Mouse (Mus musculus) E14TG2a.4 (cell line): ENCODE results near the gene Faah.

Experiments
- CTCF ChIP-seq: conservative IDR thresholded peaks from 2 replicates; pipeline ENCODE4 v1.5.1; 2014; ENCODE audit warnings: low read length
- NANOG ChIP-seq: IDR thresholded peaks from 2 replicates; pipeline ENCODE4 v1.6.1; 2014; ENCODE audit warnings: borderline replicate concordance, low read length, mixed read lengths
- POU5F1 ChIP-seq: IDR thresholded peaks from 2 replicates; pipeline ENCODE4 v1.6.1; 2014; ENCODE audit warnings: low read length, borderline replicate concordance

GRCm38 (mm10) chr4:115972543-115972942 is 45.2 kb downstream of the Faah start:
- TF ChIP-seq CTCF (no peak), POU5F1 (no peak), NANOG (no peak)
